Mouse (Mus musculus): ENCODE measurements around the gene 1810013L24Rik. TPM values are rescaled to one million over a fixed set of nuclear protein-coding genes. Genes with fewer than 3 reads are reported as not detected.

1810013L24Rik gene
- polyA plus RNA-seq, 1 experiment from 2014 or later, result 30.6 TPM

GRCm38 (mm10) chr16:8817872-8818271 is 12.0 kb upstream of the 1810013L24Rik start:
- ATAC-seq (ENCODE audit: low FRiP score), result no peak
- 0 out of 2 replicates have a peak, but pooled peaks cover 4% of the 10 kb centered on the region for H3K27me3 ChIP-seq
- no peak overlapping the region for H3K4me3 ChIP-seq
- H3K36me3 ChIP-seq, result no peaks in the 10 kb centered on the region
- H3K4me1 ChIP-seq (replicated peaks), result no peaks in the 10 kb centered on the region
- H3K9ac ChIP-seq, result no peak overlapping the region
- no peak overlapping the region for H3K4me2 ChIP-seq
- 83% methylated on average over 4 of the region's 4 CpGs for WGBS
- no peaks in the 10 kb centered on the region for H3K9me3 ChIP-seq
- no peak overlapping the region for H3K27ac ChIP-seq

- 88% methylated on average over 1 of the region's 1 CpGs for WGBS
- Histone ChIP-seq H3K36me3 (no peaks in the 10 kb centered on the region), H3K4me2 (no peak overlapping the region), H3K9me3 (no peaks in the 10 kb centered on the region), H3K27me3 (0 out of 2 replicates have a peak, but pooled peaks cover 4% of the 10 kb centered on the region), H3K9ac (no peak overlapping the region), H3K27ac (no peak overlapping the region), H3K4me1 (replicated peaks) (no peaks in the 10 kb centered on the region), H3K4me3 (no peak overlapping the region)
- ATAC-seq (ENCODE audit: low FRiP score), result no peak
These were observed 8.5 kb upstream of the 1810013L24Rik start for GRCm38 (mm10) chr16:8821429-8821828.

DNA sequence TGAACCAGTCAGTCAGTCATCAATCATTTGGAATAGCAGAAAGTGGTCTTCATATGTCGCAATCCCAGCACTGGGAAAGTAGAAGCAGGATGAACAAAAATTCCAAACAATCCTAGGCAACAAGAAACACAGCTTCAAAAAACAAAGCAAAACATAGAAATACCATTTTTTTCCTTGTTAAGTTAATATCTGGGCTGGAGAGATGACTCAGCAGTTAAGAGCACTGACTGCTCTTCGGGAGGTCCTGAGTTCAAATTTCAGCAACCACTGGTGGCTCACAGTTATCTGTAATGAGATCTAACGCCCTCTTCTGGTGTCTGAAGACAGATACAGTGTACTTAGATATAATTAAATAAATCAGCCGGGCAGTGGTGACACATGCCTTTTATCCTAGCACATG is 7.3 kb upstream of the 1810013L24Rik start:
- 80% methylated on average over 4 of the region's 4 CpGs for WGBS
- no peaks in the 10 kb centered on the region for H3K9me3 ChIP-seq

GRCm38 (mm10) chr16:8823661-8824060 is 6.2 kb upstream of the 1810013L24Rik start:
- H3K9ac ChIP-seq, result no peak overlapping the region
- H3K36me3 ChIP-seq, result no peaks in the 10 kb centered on the region
- H3K27ac ChIP-seq, result no peak overlapping the region
- WGBS, result 72% methylated on average over 2 of the region's 2 CpGs
- no peaks in the 10 kb centered on the region for H3K4me1 ChIP-seq (replicated peaks)
- no peak for ATAC-seq (ENCODE audit: low FRiP score)
- H3K9me3 ChIP-seq, result no peaks in the 10 kb centered on the region
- no peak overlapping the region for H3K4me2 ChIP-seq
- H3K4me3 ChIP-seq, result no peak overlapping the region
- H3K27me3 ChIP-seq, result 0 out of 2 replicates have a peak, but pooled peaks cover 3% of the 10 kb centered on the region

More for the DNA sequence above, 7.3 kb upstream of the 1810013L24Rik start:
- no peak for ATAC-seq (ENCODE audit: low FRiP score)
- no peak overlapping the region for H3K27ac ChIP-seq
- 0 out of 2 replicates have a peak, but pooled peaks cover 4% of the 10 kb centered on the region for H3K27me3 ChIP-seq
- no peak overlapping the region for H3K4me2 ChIP-seq
- no peak overlapping the region for H3K9ac ChIP-seq
- H3K36me3 ChIP-seq, result no peaks in the 10 kb centered on the region
- no peaks in the 10 kb centered on the region for H3K4me1 ChIP-seq (replicated peaks)
- H3K4me3 ChIP-seq, result no peak overlapping the region

- no peak for ATAC-seq (ENCODE audit: low FRiP score)
- Histone ChIP-seq H3K27me3 (no peaks in the 10 kb centered on the region), H3K27ac (no peak overlapping the region), H3K9ac (no peak overlapping the region), H3K9me3 (no peaks in the 10 kb centered on the region), H3K36me3 (0 out of 2 replicates have a peak, but pooled peaks cover under 1% of the 10 kb centered on the region), H3K4me3 (no peak overlapping the region), H3K4me1 (replicated peaks) (peaks cover 10% of the 10 kb centered on the region), H3K4me2 (no peak overlapping the region)
- 90% methylated on average over 7 of the region's 7 CpGs for WGBS
These were observed 2.5 kb upstream of the 1810013L24Rik start for GRCm38 (mm10) chr16:8827366-8827765.

GRCm38 (mm10) chr16:8828636-8829563 is 1.0 kb upstream of the 1810013L24Rik start:
- Histone ChIP-seq H3K4me3 (peak overlapping the region; percentile 98), H3K9me3 (no peaks in the 10 kb centered on the region), H3K4me1 (replicated peaks) (peaks cover 24% of the 10 kb centered on the region), H3K4me2 (peak overlapping the region; percentile 93), H3K27me3 (no peaks in the 10 kb centered on the region), H3K36me3 (peaks cover 7% of the 10 kb centered on the region; the same call in 1 of the 2 replicates), H3K9ac (peak overlapping the region; percentile 82), H3K27ac (peak overlapping the region; percentile 93)
- peak; percentile 64 for ATAC-seq (ENCODE audit: low FRiP score)
- 13% methylated on average over 33 of the region's 33 CpGs for WGBS

- no peaks in the 10 kb centered on the region for H3K27me3 ChIP-seq
- peaks cover 40% of the 10 kb centered on the region for H3K4me1 ChIP-seq (replicated peaks)
- peak overlapping the region; percentile 99 for H3K27ac ChIP-seq
- H3K9ac ChIP-seq, result peak overlapping the region; percentile 100
- peak overlapping the region; percentile 98 for H3K4me3 ChIP-seq
- peak overlapping the region; percentile 85 for H3K4me2 ChIP-seq
- H3K9me3 ChIP-seq, result no peaks in the 10 kb centered on the region
- WGBS, result under 1% methylated on average over 70 of the region's 74 CpGs
- peak; percentile 18 for ATAC-seq (ENCODE audit: low FRiP score)
- peaks cover 10% of the 10 kb centered on the region; the same call in 1 of the 2 replicates for H3K36me3 ChIP-seq
These were observed 721 bp downstream of the 1810013L24Rik start for GRCm38 (mm10) chr16:8830431-8831211.

DNA sequence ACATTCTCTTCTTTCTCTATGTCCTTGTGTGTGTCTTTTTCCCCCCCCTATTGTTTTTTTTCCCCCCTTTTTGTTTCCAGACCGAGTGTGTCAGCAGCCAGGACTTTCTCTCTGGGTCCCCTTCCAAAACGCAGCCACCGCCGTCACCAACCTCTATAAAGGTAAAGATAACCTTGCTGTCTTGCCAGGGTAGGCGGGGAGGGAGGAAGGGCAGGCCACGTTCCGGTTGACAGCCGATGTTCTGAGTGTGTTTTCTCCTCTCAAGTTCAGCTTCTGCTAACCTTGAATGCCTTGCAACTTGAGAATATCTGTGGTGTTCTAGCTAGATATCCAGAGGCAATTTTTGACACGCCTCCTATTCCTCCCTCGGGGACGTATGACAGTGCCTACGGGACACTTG is 1.3 kb downstream of the 1810013L24Rik start:
- peaks cover 42% of the 10 kb centered on the region for H3K4me1 ChIP-seq (replicated peaks)

DNA sequence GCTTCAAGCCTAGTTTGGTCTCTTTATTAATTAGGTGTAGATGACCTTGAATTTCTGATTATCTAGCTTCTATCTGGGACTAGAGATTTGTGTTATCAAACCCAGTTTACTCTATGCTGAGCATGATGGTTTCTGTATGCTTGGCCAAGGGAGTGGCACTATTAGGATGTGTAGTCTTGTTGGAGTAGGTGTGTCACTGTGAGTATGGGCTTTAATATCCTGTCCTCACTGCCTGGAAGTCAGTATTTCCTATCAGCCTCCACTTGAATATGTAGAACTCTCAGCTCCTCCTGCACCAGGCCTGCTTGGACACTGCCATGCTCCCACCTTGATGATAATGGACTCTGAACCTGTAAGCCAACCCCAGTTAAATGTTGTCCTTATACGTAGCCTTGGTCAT is 7.0 kb downstream of the 1810013L24Rik start:
- Histone ChIP-seq H3K9me3 (no peaks in the 10 kb centered on the region), H3K27ac (no peak overlapping the region), H3K4me1 (replicated peaks) (peaks cover 45% of the 10 kb centered on the region), H3K9ac (no peak overlapping the region), H3K4me3 (no peak overlapping the region), H3K4me2 (no peak overlapping the region), H3K36me3 (peaks cover 41% of the 10 kb centered on the region), H3K27me3 (no peaks in the 10 kb centered on the region)
- WGBS, result 96% methylated on average over 1 of the region's 1 CpGs
- no peak for ATAC-seq (ENCODE audit: low FRiP score)

More for the DNA sequence above, 1.3 kb downstream of the 1810013L24Rik start:
- Histone ChIP-seq H3K9ac (peak overlapping the region; percentile 100), H3K4me3 (peak overlapping the region; percentile 98), H3K9me3 (no peaks in the 10 kb centered on the region), H3K27ac (peak overlapping the region; percentile 99), H3K27me3 (no peaks in the 10 kb centered on the region), H3K4me2 (peak overlapping the region; percentile 85), H3K36me3 (peaks cover 10% of the 10 kb centered on the region; the same call in 1 of the 2 replicates)
- WGBS, result 2% methylated on average over 12 of the region's 12 CpGs
- no peak for ATAC-seq (ENCODE audit: low FRiP score)

DNA sequence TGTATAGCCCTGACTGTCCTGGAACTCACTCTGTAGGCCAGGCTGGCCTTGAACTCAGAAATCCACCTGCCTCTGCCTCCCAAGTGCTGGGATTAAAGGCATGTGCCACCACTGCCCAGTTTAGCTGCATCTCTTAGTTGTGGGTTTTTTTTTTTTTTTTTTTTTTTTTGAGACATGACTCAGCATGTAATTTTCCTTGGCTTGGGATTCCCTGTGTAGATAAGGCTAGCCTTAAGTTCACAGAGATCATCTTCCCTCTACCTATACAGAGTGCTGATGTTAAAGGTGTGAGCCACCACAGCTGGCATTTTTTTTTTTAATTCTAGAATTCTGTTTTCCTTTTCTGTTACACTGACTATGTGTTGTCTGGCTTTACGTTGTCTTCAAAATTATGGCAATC is 7.7 kb downstream of the 1810013L24Rik start:
- Histone ChIP-seq H3K36me3 (peaks cover 39% of the 10 kb centered on the region), H3K4me3 (no peak overlapping the region), H3K9me3 (no peaks in the 10 kb centered on the region), H3K4me1 (replicated peaks) (peaks cover 39% of the 10 kb centered on the region), H3K9ac (no peak overlapping the region), H3K4me2 (no peak overlapping the region), H3K27ac (no peak overlapping the region), H3K27me3 (no peaks in the 10 kb centered on the region)
- ATAC-seq (ENCODE audit: low FRiP score), result no peak
- WGBS, result 100% methylated on average over 1 of the region's 1 CpGs

DNA sequence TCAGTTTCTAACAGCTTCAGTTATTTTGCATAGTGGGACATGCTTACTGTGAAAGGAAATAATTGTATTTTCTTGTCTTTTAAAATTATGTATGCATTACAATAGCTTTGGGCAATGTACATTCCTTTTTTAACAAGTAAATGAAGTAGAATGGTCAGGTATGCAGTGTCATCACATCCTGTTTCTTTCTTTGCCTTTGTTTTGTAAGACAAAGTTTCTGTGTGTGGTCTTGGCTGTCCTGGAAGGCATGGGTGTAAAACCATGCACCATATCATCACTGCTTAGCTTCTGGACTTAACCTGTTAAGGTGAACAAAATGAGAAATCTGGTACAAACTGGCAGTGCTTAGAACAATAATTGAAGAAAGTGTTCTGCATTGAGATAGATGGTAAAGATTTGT is 9.0 kb downstream of the 1810013L24Rik start:
- ATAC-seq (ENCODE audit: low FRiP score), result no peak
- no peak overlapping the region for H3K27ac ChIP-seq
- H3K9ac ChIP-seq, result no peak overlapping the region
- H3K4me3 ChIP-seq, result no peak overlapping the region
- peaks cover 27% of the 10 kb centered on the region for H3K4me1 ChIP-seq (replicated peaks)
- H3K9me3 ChIP-seq, result no peaks in the 10 kb centered on the region
- no peaks in the 10 kb centered on the region for H3K27me3 ChIP-seq
- no peak overlapping the region for H3K4me2 ChIP-seq
- H3K36me3 ChIP-seq, result peaks cover 45% of the 10 kb centered on the region

DNA sequence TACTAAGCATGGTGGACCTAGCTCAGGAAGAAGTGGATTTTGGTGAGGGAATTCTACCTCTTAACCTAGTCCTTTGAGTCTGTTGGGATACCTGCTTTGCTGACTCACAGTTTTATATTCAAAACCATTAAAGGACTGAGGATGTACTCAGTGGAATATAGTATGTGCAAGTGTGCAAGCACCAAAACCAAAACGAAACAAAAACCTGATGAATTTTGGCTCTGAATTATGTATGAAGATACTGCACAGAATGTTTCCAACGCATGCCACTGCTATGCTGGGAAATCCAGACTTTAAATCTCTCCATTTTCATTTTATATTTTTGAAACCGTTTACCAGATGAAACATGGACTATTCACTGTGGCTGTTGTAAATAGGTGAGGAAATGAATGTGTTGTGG is 10.7 kb downstream of the 1810013L24Rik start:
- Histone ChIP-seq H3K27me3 (no peaks in the 10 kb centered on the region), H3K36me3 (peaks cover 45% of the 10 kb centered on the region), H3K27ac (no peak overlapping the region), H3K4me3 (no peak overlapping the region), H3K9ac (no peak overlapping the region), H3K4me2 (no peak overlapping the region), H3K9me3 (no peaks in the 10 kb centered on the region), H3K4me1 (replicated peaks) (peaks cover 12% of the 10 kb centered on the region)
- 94% methylated on average over 3 of the region's 3 CpGs for WGBS
- no peak for ATAC-seq (ENCODE audit: low FRiP score)
